Comparison of ENCODE assay signal across 10 mouse cellular contexts in the genomic region with DNA sequence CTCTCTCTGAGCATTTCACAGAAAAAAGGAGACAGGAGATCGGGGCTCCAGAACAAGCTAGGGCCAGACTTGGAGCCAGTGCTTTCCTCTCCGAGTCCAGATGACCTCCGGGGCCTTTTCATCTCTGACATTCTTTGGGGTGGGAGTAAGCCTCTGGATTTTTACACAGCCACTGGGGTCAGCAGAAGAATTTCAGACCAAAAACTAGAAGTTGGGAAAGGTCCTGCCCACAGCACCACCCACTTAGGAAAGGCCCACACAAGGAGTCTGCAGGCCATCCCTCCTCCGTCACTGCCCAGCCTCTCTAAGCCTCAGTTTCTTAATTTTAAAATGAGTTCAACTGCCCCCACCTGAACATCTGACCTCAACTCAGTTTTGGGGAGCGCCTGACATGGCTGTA. TPM values are rescaled to one million over a fixed set of nuclear protein-coding genes. Genes with fewer than 3 reads are reported as not detected.
DNase-seq lines count a peak whose midpoint lies in the region; ATAC-seq and TF ChIP-seq lines count a peak whose summit lies in the region.
"Had no signal": no experiment of that assay in that cellular context is flagged by ENCODE, and none has a peak within 500 bp of the region (broad histone marks: within the 10 kb centered on the region; RNA-seq: fewer than 3 reads in every experiment).

No protein-coding gene starts in this region.

- peaks cover 16% of the 10 kb centered on the region for H3K9me3 ChIP-seq in CH12.LX (replicated peaks; ENCODE audit: low read length)
- no peaks in the 10 kb centered on the region for H3K9me3 ChIP-seq in hindbrain, embryonic 11.5 days (ENCODE audit: control insufficient read depth, low read length)
- no peaks in the 10 kb centered on the region for H3K9me3 ChIP-seq in liver, embryonic 12.5 days (replicated peaks)

- peak; percentile 36 for DNase-seq in embryo, embryonic 10.5 days (ENCODE audit: low spot score)
- DNase-seq in embryo, embryonic 9.5 days (ENCODE audit: extremely low spot score): no peak
- no peak for DNase-seq in CH12.LX (ENCODE audit: extremely low read depth)
- no peak for DNase-seq in hindbrain, embryonic 11.5 days (ENCODE audit: low spot score)
- DNase-seq in gastrocnemius, postnatal 14 days: no peak
- no peak for DNase-seq in gastrocnemius, postnatal 10 days
- DNase-seq in spleen, postnatal 36 days (ENCODE audit: low spot score in 2 of 2): no peak
- DNase-seq: B cell, adult 2 months; cerebellum, postnatal 36 days had no signal

- H3K4me3 ChIP-seq in CH12.LX (replicated peaks in 1 of 3; ENCODE audit: low read depth in 2 of 3, low read length in 2 of 3, poor library complexity in 1 of 3): no peak overlapping the region
- H3K4me3 ChIP-seq in hindbrain, embryonic 11.5 days (ENCODE audit: low read depth, low read length): no peak overlapping the region; the same call in 1 of the 2 replicates
- H3K4me3 ChIP-seq in liver, embryonic 12.5 days: no peak overlapping the region

- TF ChIP-seq POLR2A in CH12.LX (IDR thresholded peaks at IDR 0.05; ENCODE audit: low read depth, low read length): no peak

- TF ChIP-seq RAD21 in CH12.LX (IDR thresholded peaks at IDR 0.05; ENCODE audit: low read depth, low read length): no peak

- peaks cover 21 to 61% of the 10 kb centered on the region in 2 experiments for H3K4me1 ChIP-seq in CH12.LX (ENCODE audit: control insufficient read depth in 1 of 2, insufficient read depth in 2 of 2)
- peaks cover 17% of the 10 kb centered on the region for H3K4me1 ChIP-seq in hindbrain, embryonic 11.5 days (replicated peaks; ENCODE audit: control insufficient read depth, insufficient read depth, low read length)
- peaks cover 71% of the 10 kb centered on the region for H3K4me1 ChIP-seq in liver, embryonic 12.5 days

- H3K27me3 ChIP-seq in CH12.LX (replicated peaks): no peaks in the 10 kb centered on the region
- no peaks in the 10 kb centered on the region for H3K27me3 ChIP-seq in hindbrain, embryonic 11.5 days (ENCODE audit: control insufficient read depth, insufficient read depth, low read length)
- H3K27me3 ChIP-seq in liver, embryonic 12.5 days (replicated peaks): no peaks in the 10 kb centered on the region

- TF ChIP-seq CTCF in CH12.LX (conservative IDR thresholded peaks at IDR 0.05 in 1 of 2, IDR thresholded peaks at IDR 0.05 in 1 of 2; ENCODE audit: low read depth in 2 of 2, low read length in 2 of 2): no peak

- peak overlapping the region; percentile 41; the same call in 1 of the 2 replicates for H3K4me2 ChIP-seq in CH12.LX (ENCODE audit: insufficient read depth, low read depth, poor library complexity, severe bottlenecking)
- peak overlapping the region; percentile 83 for H3K4me2 ChIP-seq in hindbrain, embryonic 11.5 days (replicated peaks; ENCODE audit: low read depth, low read length)
- H3K4me2 ChIP-seq in liver, embryonic 12.5 days: peak overlapping the region; percentile 97

- intact Hi-C loops in gastrocnemius, postnatal 14 days (cut with DNase I; ENCODE audit: low total_unique reads): no loop called here

- H3K27ac ChIP-seq in CH12.LX (ENCODE audit: insufficient read depth, low read depth): no peak overlapping the region
- no peak overlapping the region for H3K27ac ChIP-seq in hindbrain, embryonic 11.5 days (ENCODE audit: low read depth, low read length)
- H3K27ac ChIP-seq in liver, embryonic 12.5 days: peak overlapping the region; percentile 65

- no peak for TF ChIP-seq EP300 in CH12.LX (IDR thresholded peaks at IDR 0.05; ENCODE audit: low read length)

- peaks cover 0 to 16% of the 10 kb centered on the region in 2 experiments for H3K36me3 ChIP-seq in CH12.LX (replicated peaks in 1 of 2; ENCODE audit: control insufficient read depth in 1 of 2, insufficient read depth in 1 of 2, low read length in 1 of 2)
- H3K36me3 ChIP-seq in hindbrain, embryonic 11.5 days (ENCODE audit: control insufficient read depth, insufficient read depth, low read length): no peaks in the 10 kb centered on the region
- no peaks in the 10 kb centered on the region for H3K36me3 ChIP-seq in liver, embryonic 12.5 days

- 54% methylated on average over 5 of the region's 5 CpGs for WGBS in hindbrain, embryonic 11.5 days
- 69% methylated on average over 5 of the region's 5 CpGs for WGBS in liver, embryonic 12.5 days (ENCODE audit: insufficient replicate concordance)

- ATAC-seq in hindbrain, embryonic 11.5 days (ENCODE audit: low FRiP score): no peak
- ATAC-seq in liver, embryonic 12.5 days: no peak

- H3K9ac ChIP-seq in CH12.LX (ENCODE audit: insufficient read depth, low read depth): no peak overlapping the region
- peak overlapping the region; percentile 12 for H3K9ac ChIP-seq in hindbrain, embryonic 11.5 days (ENCODE audit: low read depth, low read length)
- H3K9ac ChIP-seq in liver, embryonic 12.5 days: peak overlapping the region; percentile 94

- in situ Hi-C loops in CH12.LX (cut with MboI; ENCODE audit: low pct_ligation_motif_present, low pct_unique_long_range_greater_than_20kb, low sequenced_read_pairs): no loop called here

- dilution Hi-C loops in CH12.LX (cut with MboI; ENCODE audit: extremely low pct_ligation_motif_present, extremely low pct_unique_long_range_greater_than_20kb, low sequenced_read_pairs): no loop called here

- peaks cover 50% of the 10 kb centered on the region for H3K79me2 ChIP-seq in CH12.LX (replicated peaks; ENCODE audit: control insufficient read depth, extremely low read depth, insufficient read depth, poor library complexity, severe bottlenecking)

TF ChIP-seq in CH12.LX, 34 proteins besides CTCF, POLR2A, EP300 and RAD21:
- TF ChIP-seq MEF2A (IDR thresholded peaks at IDR 0.05; ENCODE audit: borderline replicate concordance, low read depth, low read length) (no peak), NRF1 (IDR thresholded peaks at IDR 0.05; ENCODE audit: low read depth, low read length) (no peak), USF1 (IDR thresholded peaks at IDR 0.05; ENCODE audit: low read depth, low read length) (no peak), USF2 (conservative IDR thresholded peaks at IDR 0.05; ENCODE audit: low read depth, low read length) (no peak), UBTF (IDR thresholded peaks at IDR 0.05; ENCODE audit: low read depth, low read length) (no peak), TCF12 (IDR thresholded peaks at IDR 0.05; ENCODE audit: low read depth, low read length) (no peak), NELFE (IDR thresholded peaks at IDR 0.05; ENCODE audit: low read depth, low read length) (no peak), MYC (IDR thresholded peaks at IDR 0.05; ENCODE audit: low read depth, low read length) (no peak), ZC3H11A (IDR thresholded peaks at IDR 0.05; ENCODE audit: low read depth, low read length) (no peak), JUND (conservative IDR thresholded peaks at IDR 0.05; ENCODE audit: low read depth, low read length) (no peak), ZMIZ1 (IDR thresholded peaks at IDR 0.05; ENCODE audit: low read depth, low read length) (no peak), ZKSCAN1 (IDR thresholded peaks at IDR 0.05; ENCODE audit: borderline replicate concordance, low read depth, low read length) (no peak), PAX5 (IDR thresholded peaks at IDR 0.05; ENCODE audit: low read length) (no peak), CHD1 (IDR thresholded peaks at IDR 0.05; ENCODE audit: low read depth, low read length) (no peak)

RNA-seq across cellular contexts. Expression of a gene that starts 2.3 kb away (rescaled TPM):
- total RNA-seq in CH12.LX (2012; rRNA removed): 16.1 and 17.8 TPM in 2 replicates
- total RNA-seq in CH12.LX (2014; rRNA removed): 9.7 and 9.9 TPM in 2 replicates
- 49.2 and 70.1 TPM in 2 replicates for polyA plus RNA-seq in CH12.LX (2012; ENCODE audit: insufficient read length, low read depth)
- 29.5 and 30.4 TPM in 2 replicates for polyA plus RNA-seq in hindbrain, embryonic 11.5 days (2014; fragmentation: Nextera tagmentation; extraction: Ambion mirVana)
- polyA plus RNA-seq in liver, embryonic 12.5 days (2016; fragmentation: Nextera tagmentation; extraction: Ambion mirVana): 12.1 and 12.6 TPM in 2 replicates
- 10 to 100 TPM; 11.9 to 12.0 TPM for total RNA-seq in gastrocnemius, postnatal 14 days (2021)
- total RNA-seq in gastrocnemius, postnatal 10 days (2021): 10 to 100 TPM; 18.0 to 18.8 TPM

RNA-seq across cellular contexts. Expression of a gene that starts 48.4 kb away (rescaled TPM):
- total RNA-seq in CH12.LX (2012; rRNA removed) (0.04 TPM in 2 replicates), CH12.LX (2014; rRNA removed) (not detected in 2 replicates)
- polyA plus RNA-seq in CH12.LX (2012; ENCODE audit: insufficient read length, low read depth): 0.07 and 0.11 TPM in 2 replicates
- 0.42 and 0.51 TPM in 2 replicates for polyA plus RNA-seq in hindbrain, embryonic 11.5 days (2014; fragmentation: Nextera tagmentation; extraction: Ambion mirVana)
- polyA plus RNA-seq in liver, embryonic 12.5 days (2016; fragmentation: Nextera tagmentation; extraction: Ambion mirVana): 0.04 and 0.06 TPM in 2 replicates
- under 1 TPM; 0.06 to 0.18 TPM for total RNA-seq in gastrocnemius, postnatal 14 days (2021)
- total RNA-seq in gastrocnemius, postnatal 10 days (2021): under 1 TPM in 1 of 2 experiments, not detected in 1; 0.12 TPM

Comparison
In these comparisons a context has a peak if more than half of its experiments do, and no peak if none do; other contexts are left out.
1. H3K4me2 ChIP-seq: peak in every context shown above with its lines; median percentile 97 in liver, embryonic 12.5 days; 83 in hindbrain, embryonic 11.5 days; 41 in CH12.LX.